Mouse (Mus musculus): Measurements from ENCODE around the gene Metap2. TPM values are rescaled to one million over a fixed set of nuclear protein-coding genes. Genes with fewer than 3 reads are reported as not detected.

Metap2 gene
- polyA plus RNA-seq, 1 experiment from 2014 or later = 175 TPM

DNA sequence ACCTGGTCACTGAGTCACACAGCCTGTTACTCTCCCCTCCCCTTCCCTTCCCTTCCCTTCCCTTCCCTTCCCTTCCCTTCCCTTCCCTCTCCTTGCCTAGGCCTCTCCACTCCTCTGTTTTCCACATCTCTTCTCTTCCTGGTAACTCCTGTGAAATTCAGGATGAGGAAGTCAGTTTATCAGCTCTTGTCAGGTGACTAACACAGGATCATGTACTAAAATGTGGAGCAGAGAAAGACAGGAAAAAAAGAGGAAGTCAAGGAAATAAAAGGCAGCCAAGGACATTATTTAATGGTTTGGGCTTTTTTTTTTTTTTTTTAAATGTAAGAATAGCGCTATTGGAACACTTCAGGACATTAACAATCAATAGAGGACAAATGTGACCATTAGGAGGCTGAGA is 12.1 kb upstream of the Metap2 start:
- Histone ChIP-seq H3K4me3 (no peak overlapping the region), H3K27ac (replicated peaks) (no peak overlapping the region), H3K4me2 (no peak overlapping the region), H3K27me3 (no peaks in the 10 kb centered on the region), H3K4me1 (replicated peaks) (no peaks in the 10 kb centered on the region), H3K9ac (no peak overlapping the region), H3K9me3 (no peaks in the 10 kb centered on the region), H3K36me3 (no peaks in the 10 kb centered on the region)
- WGBS = 90% methylated on average over 1 of the region's 1 CpGs
- ATAC-seq (ENCODE audit: low read depth) = no peak

DNA sequence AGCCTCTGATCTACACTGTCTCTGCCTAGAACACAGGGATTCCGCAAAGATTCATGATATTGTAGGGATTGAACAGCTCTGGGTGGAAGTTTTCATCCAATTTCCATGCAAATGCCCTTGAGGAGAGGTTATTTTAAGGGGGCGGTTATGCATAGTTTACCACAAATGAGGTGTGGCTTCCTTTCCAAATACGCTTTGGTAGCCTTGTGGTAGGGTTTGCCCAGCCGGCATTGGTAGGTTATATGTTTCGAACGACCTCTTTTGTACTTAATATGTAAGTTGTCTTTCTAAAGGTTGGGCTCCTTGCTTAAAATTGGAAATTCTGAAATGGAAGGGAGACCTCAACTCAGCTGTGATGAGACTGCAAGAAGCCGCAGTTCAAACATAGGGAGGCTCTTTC is 11.6 kb upstream of the Metap2 start:
- H3K9me3 ChIP-seq = no peaks in the 10 kb centered on the region
- no peak overlapping the region for H3K9ac ChIP-seq
- 93% methylated on average over 7 of the region's 7 CpGs for WGBS
- H3K36me3 ChIP-seq = no peaks in the 10 kb centered on the region
- no peak overlapping the region for H3K27ac ChIP-seq (replicated peaks)
- H3K27me3 ChIP-seq = no peaks in the 10 kb centered on the region
- no peaks in the 10 kb centered on the region for H3K4me1 ChIP-seq (replicated peaks)
- H3K4me2 ChIP-seq = no peak overlapping the region
- no peak for ATAC-seq (ENCODE audit: low read depth)
- no peak overlapping the region for H3K4me3 ChIP-seq

DNA sequence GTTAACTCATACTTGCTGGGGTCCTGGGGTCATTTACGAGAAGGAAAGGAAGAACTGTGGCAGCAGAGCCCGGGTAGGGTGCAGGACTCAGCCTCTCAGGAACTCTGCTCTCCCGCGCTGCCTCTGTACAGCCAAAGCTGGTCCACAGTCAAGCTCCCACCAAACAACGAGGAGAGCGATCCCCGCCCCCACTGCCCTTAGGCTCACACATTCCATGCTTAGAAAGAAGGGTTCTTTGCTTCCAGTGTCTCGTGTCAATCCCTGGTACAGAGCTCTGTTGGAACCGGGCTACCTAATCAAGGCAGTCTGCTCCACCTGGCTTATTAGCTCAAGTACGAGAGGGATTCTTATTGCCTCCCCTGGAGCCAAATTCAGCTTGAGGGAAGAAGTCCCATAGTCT is 10.5 kb upstream of the Metap2 start:
- Histone ChIP-seq H3K4me3 (no peak overlapping the region), H3K4me1 (replicated peaks) (no peaks in the 10 kb centered on the region), H3K9me3 (no peaks in the 10 kb centered on the region), H3K27ac (replicated peaks) (no peak overlapping the region), H3K27me3 (no peaks in the 10 kb centered on the region), H3K9ac (no peak overlapping the region), H3K4me2 (no peak overlapping the region), H3K36me3 (no peaks in the 10 kb centered on the region)
- 52% methylated on average over 10 of the region's 10 CpGs for WGBS
- no peak for ATAC-seq (ENCODE audit: low read depth)

DNA sequence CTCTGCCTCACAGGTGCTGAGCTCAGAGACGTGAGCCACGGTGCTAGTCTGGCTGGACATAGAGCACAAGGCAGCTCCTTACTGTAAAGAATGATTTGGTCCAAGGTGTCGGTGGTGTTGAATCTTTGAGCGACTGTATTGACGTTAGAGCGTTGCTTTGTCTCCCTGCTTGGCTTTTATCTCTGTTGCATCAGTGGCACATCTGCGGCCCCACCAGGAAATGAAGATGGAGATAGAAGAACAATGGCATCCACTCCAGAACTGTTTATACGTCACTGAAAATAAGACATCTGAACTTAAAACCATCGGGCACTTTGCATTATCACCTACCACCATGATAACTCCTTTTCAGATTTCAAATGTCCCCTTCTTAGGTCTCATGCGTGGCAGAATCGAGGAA is 3.0 kb upstream of the Metap2 start:
- no peak for ATAC-seq (ENCODE audit: low read depth)
- 93% methylated on average over 11 of the region's 11 CpGs for WGBS
- no peaks in the 10 kb centered on the region for H3K4me1 ChIP-seq (replicated peaks)
- no peak overlapping the region for H3K9ac ChIP-seq
- no peak overlapping the region for H3K4me2 ChIP-seq
- no peaks in the 10 kb centered on the region for H3K36me3 ChIP-seq
- H3K27ac ChIP-seq (replicated peaks) = no peak overlapping the region
- no peak overlapping the region for H3K4me3 ChIP-seq
- H3K27me3 ChIP-seq = no peaks in the 10 kb centered on the region
- no peaks in the 10 kb centered on the region for H3K9me3 ChIP-seq

DNA sequence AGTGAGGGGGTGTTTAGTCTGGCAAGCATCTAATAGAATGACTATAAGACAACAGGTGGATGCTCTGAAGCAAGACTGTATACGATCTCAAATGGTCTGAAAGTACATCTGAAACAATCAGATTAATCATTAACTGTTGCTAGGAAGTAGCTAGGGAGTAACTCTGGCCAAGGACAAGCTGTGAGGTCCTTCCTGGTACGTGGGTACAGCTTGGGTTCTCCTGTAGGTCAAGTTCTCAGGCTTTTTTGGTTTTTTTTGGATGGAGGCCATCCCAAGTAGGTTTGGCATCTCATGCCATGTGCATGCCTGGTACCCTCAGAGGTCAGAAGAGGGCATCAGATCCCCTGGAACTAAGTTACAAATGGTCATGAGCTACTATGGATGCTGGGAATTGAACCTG is 2.4 kb upstream of the Metap2 start:
- Histone ChIP-seq H3K27ac (replicated peaks) (no peak overlapping the region), H3K9ac (no peak overlapping the region), H3K36me3 (no peaks in the 10 kb centered on the region), H3K4me1 (replicated peaks) (no peaks in the 10 kb centered on the region), H3K4me2 (no peak overlapping the region), H3K4me3 (no peak overlapping the region), H3K9me3 (no peaks in the 10 kb centered on the region), H3K27me3 (no peaks in the 10 kb centered on the region)
- no peak for ATAC-seq (ENCODE audit: low read depth)
- WGBS = 39% methylated on average over 2 of the region's 2 CpGs

DNA sequence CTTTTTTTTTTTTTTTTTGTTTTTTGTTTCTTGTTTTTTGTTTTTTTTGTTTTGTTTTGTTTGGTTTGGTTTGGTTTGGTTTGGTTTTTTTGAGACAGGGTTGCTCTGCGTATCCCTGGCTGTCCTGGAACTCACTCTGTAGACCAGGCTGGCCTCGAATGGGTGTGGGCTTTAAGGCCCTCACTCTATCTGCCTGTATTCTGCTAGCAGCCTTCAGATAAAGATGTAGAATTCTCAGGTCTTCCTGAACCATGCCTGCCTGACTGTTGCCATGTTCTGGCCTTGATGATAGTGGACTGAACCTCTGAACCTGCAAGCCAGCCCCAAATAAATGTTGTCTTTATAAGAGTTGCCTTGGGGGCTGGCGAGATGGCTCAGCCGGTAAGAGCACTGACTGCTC is 4.3 kb downstream of the Metap2 start:
- H3K4me2 ChIP-seq = no peak overlapping the region
- H3K27ac ChIP-seq (replicated peaks) = no peak overlapping the region
- no peaks in the 10 kb centered on the region for H3K36me3 ChIP-seq
- no peak overlapping the region for H3K4me3 ChIP-seq
- H3K27me3 ChIP-seq = no peaks in the 10 kb centered on the region
- 89% methylated on average over 4 of the region's 4 CpGs for WGBS
- no peak for ATAC-seq (ENCODE audit: low read depth)
- H3K4me1 ChIP-seq (replicated peaks) = peaks cover 19% of the 10 kb centered on the region
- H3K9ac ChIP-seq = no peak overlapping the region
- no peaks in the 10 kb centered on the region for H3K9me3 ChIP-seq

DNA sequence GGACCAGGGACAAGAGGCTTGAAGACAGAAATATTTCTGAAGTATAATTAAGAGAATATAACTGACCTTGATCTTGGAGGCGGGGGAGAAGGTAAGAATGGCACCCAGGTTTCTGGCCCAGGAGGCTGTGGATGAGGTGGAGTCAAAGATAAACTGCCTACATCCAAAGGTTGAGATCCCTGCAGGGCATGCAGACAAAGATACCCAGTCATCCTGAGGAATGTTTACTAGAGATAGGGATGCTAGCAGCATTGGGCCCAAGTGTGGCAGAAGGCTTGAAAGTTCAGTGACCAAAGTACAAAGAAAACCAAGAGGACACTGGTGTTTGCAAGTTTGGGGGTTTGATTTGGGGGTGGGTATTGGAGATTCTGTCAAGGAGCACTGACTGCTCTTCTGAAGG is 5.9 kb downstream of the Metap2 start:
- Histone ChIP-seq H3K27me3 (no peaks in the 10 kb centered on the region), H3K4me3 (no peak overlapping the region), H3K27ac (replicated peaks) (no peak overlapping the region), H3K36me3 (peaks cover 9% of the 10 kb centered on the region), H3K9ac (no peak overlapping the region), H3K4me1 (replicated peaks) (peaks cover 20% of the 10 kb centered on the region), H3K4me2 (no peak overlapping the region), H3K9me3 (no peaks in the 10 kb centered on the region)
- 91% methylated on average over 1 of the region's 1 CpGs for WGBS
- ATAC-seq (ENCODE audit: low read depth) = no peak

DNA sequence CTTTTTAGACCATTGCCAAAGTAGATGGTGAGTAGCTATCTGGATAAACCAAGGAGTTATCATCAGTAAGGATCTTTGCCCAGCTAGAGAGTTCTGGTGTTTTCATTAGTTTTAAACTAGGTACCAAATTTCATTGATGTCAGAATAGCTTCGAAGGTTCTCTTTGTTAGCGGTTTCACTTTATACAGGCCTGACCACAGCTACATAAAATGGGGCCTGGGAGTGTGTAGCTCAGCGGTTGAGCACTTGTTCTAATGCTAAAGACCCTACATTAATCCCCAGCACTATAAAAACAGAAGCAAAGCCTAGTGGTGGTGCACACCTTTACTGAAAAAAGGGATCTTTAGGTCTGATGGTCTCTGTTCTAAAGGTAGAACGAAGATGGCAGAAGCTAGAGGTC is 6.3 kb downstream of the Metap2 start:
- Histone ChIP-seq H3K27me3 (no peaks in the 10 kb centered on the region), H3K9me3 (no peaks in the 10 kb centered on the region), H3K27ac (replicated peaks) (no peak overlapping the region), H3K4me2 (peak overlapping the region; percentile 93), H3K4me1 (replicated peaks) (peaks cover 20% of the 10 kb centered on the region), H3K4me3 (peak overlapping the region; percentile 98), H3K9ac (peak overlapping the region; percentile 98), H3K36me3 (peaks cover 14% of the 10 kb centered on the region)
- 77% methylated on average over 4 of the region's 4 CpGs for whole genome bisulfite sequencing
- ATAC-seq (ENCODE audit: low read depth) = no peak

DNA sequence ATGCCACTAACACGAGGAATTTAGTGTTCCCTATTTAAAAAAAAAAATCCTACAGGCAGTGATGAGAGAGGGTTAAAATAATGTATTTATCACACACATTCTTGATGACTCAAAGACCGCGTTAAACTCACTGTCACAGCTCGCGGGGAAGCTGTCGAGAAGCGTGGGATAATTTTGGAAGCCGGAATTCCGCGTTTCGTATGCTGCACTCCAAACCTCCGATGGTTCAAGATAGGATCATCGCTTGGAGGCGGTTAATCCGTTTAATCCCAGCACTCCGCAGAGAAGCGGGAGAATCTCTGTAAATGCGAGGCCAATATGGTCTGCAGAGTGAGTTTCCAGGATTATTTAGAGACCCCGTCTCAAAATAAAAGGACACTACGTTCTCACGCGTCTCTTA is 6.9 kb downstream of the Metap2 start:
- no peaks in the 10 kb centered on the region for H3K27me3 ChIP-seq
- H3K4me2 ChIP-seq = peak overlapping the region; percentile 93
- peaks cover 20% of the 10 kb centered on the region for H3K4me1 ChIP-seq (replicated peaks)
- peaks cover 19% of the 10 kb centered on the region for H3K36me3 ChIP-seq
- 1% methylated on average over 22 of the region's 22 CpGs for WGBS
- H3K4me3 ChIP-seq = peak overlapping the region; percentile 98
- ATAC-seq (ENCODE audit: low read depth) = peak; percentile 24; the same call in 1 of the 2 replicates
- H3K27ac ChIP-seq (replicated peaks) = peak overlapping the region; percentile 94
- H3K9ac ChIP-seq = peak overlapping the region; percentile 98
- no peaks in the 10 kb centered on the region for H3K9me3 ChIP-seq

DNA sequence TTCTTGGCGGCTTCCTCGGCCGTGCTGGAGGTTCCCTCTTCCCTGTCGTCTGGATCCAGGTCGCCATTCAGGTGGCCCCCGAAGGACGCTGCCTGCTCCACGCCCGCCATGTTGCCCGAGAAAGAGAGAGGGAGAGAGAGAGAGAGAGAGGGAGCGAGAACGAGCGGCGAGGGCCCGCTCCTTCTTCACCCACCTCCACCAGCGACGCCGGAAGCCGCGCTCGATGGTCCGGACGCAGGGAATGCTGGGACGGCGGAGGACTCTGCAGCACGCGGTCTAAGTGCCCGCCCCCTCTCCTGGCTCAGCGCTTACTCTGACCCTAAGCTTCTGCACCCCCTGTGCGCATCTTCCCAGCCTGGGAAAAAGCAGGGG is 7.3 kb downstream of the Metap2 start:
- peak overlapping the region; percentile 98 for H3K9ac ChIP-seq
- no peaks in the 10 kb centered on the region for H3K27me3 ChIP-seq
- H3K9me3 ChIP-seq = no peaks in the 10 kb centered on the region
- peak; percentile 100 for ATAC-seq (ENCODE audit: low read depth)
- peak overlapping the region; percentile 98 for H3K4me3 ChIP-seq
- peak overlapping the region; percentile 93 for H3K4me2 ChIP-seq
- peak overlapping the region; percentile 94 for H3K27ac ChIP-seq (replicated peaks)
- under 1% methylated on average over 29 of the region's 30 CpGs for WGBS
- peaks cover 20% of the 10 kb centered on the region for H3K4me1 ChIP-seq (replicated peaks)
- H3K36me3 ChIP-seq = peaks cover 24% of the 10 kb centered on the region

DNA sequence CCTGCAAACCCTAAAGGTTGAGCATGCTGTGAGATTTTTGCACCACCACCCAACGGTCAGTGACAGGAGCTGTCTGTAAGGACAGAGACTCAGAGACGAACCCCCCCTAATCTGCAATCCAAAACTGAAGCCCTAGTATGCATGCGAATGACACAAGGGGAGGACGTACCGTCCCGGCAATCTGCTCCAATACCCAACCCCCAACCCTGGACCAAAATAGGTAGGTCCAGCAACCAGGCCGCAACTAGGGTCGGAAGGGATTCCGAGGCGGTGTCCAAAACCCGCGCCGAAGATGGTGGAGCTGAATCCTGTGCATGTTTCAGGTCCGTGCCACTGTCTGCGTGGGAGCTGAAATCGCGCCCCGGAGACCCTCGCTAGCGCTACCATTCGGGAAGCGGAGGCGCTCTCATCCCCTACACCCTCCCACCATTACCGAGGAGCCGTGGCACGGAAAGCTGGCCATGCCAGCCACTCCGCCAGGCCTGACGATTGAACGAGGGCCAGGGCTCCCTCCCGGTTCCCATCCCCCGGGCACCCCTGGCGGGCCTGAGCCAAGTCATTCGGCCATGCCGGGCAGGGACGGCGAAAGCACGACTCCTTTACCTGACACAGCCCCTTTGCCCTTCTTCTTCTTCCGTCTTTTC is 7.8 kb downstream of the Metap2 start:
- peak overlapping the region; percentile 98 for H3K9ac ChIP-seq
- no peaks in the 10 kb centered on the region for H3K9me3 ChIP-seq
- peaks cover 20% of the 10 kb centered on the region for H3K4me1 ChIP-seq (replicated peaks)
- H3K4me2 ChIP-seq = peak overlapping the region; percentile 93
- under 1% methylated on average over 38 of the region's 38 CpGs for WGBS
- peak overlapping the region; percentile 98 for H3K4me3 ChIP-seq
- ATAC-seq (ENCODE audit: low read depth) = peak; percentile 79
- H3K27ac ChIP-seq (replicated peaks) = peak overlapping the region; percentile 94
- H3K36me3 ChIP-seq = peaks cover 25% of the 10 kb centered on the region
- no peaks in the 10 kb centered on the region for H3K27me3 ChIP-seq

DNA sequence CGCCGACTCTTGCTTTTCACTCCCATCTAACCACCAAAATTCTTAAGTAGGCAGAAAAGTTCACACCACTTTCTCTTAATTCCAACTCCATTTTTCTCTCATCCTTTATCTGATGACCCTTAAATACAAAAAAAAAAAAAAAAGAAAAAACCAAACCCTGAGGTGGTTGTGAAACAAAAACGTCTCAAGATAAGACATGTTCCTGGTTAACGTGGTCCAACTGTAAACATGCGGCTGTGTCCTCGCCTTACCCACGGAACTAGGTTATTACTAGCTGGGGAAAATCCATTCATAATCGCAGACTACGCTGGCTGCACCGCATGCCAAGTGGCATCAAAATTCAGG is 8.3 kb downstream of the Metap2 start:
- Histone ChIP-seq H3K36me3 (peaks cover 29% of the 10 kb centered on the region), H3K4me3 (peak overlapping the region; percentile 98), H3K9ac (peak overlapping the region; percentile 98), H3K27me3 (no peaks in the 10 kb centered on the region), H3K4me2 (peak overlapping the region; percentile 93), H3K4me1 (replicated peaks) (peaks cover 20% of the 10 kb centered on the region), H3K27ac (replicated peaks) (peak overlapping the region; percentile 94), H3K9me3 (no peaks in the 10 kb centered on the region)
- ATAC-seq (ENCODE audit: low read depth) = no peak
- 21% methylated on average over 10 of the region's 10 CpGs for WGBS

DNA sequence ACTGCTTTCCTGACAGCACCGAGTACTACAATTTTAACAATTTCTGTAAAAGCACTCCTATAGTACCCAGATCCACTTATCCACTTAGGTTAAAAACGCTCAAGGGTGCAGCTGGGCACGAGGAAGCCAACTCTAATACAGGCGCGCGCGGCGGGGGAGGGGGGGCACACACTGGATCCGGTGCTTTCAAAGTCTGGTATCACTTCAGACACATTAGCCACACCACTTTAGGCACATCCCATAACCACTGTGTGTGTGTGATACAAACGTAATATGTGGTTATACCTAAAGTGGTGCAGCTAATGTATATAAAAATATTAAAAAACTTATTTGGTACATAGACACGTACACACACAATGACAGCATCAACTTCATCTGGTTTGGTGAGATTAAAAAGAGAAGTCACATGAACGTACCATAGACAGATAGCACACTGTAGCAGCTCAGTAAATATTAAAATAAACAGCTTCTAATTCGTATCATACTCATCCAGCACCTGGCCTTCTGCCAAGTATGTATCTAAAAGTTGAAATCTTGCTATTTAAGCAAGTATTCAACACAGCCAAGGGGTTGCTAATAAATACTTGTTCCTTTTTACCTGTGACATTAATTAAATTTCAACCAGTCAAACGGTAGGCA is 10.9 kb downstream of the Metap2 start:
- Histone ChIP-seq H3K36me3 (peaks cover 39% of the 10 kb centered on the region), H3K4me2 (no peak overlapping the region), H3K4me3 (no peak overlapping the region), H3K27me3 (no peaks in the 10 kb centered on the region), H3K4me1 (replicated peaks) (peaks cover 20% of the 10 kb centered on the region), H3K27ac (replicated peaks) (no peak overlapping the region), H3K9ac (no peak overlapping the region), H3K9me3 (no peaks in the 10 kb centered on the region)
- WGBS = 95% methylated on average over 14 of the region's 14 CpGs
- ATAC-seq (ENCODE audit: low read depth) = no peak
